In genomic region chr7:89437589-89437988, GRCm38 (mm10) we compare ENCODE assay signal across 9 mouse cellular contexts. TPM values are rescaled to one million over a fixed set of nuclear protein-coding genes. Genes with fewer than 3 reads are reported as not detected.
A peak's percentile ranks its signal among the peaks of the same experiment; 100 is the strongest.
DNase-seq lines count a peak whose midpoint lies in the region; ATAC-seq and TF ChIP-seq lines count a peak whose summit lies in the region.
"Had no signal": no experiment of that assay in that cellular context is flagged by ENCODE, and none has a peak within 500 bp of the region (broad histone marks: within the 10 kb centered on the region; RNA-seq: fewer than 3 reads in every experiment).

No protein-coding gene starts in this region.

- 35% methylated on average over 4 of the region's 4 CpGs for WGBS in liver, embryonic 14.5 days (ENCODE audit: insufficient replicate concordance)
- 35% methylated on average over 4 of the region's 4 CpGs for WGBS in liver, embryonic 12.5 days (ENCODE audit: insufficient replicate concordance)
- WGBS in intestine, embryonic 15.5 days: 49% methylated on average over 4 of the region's 4 CpGs

- H3K4me1 ChIP-seq in liver, embryonic 14.5 days (replicated peaks; ENCODE audit: control insufficient read depth in 2 of 2, insufficient read depth in 2 of 2, low read length in 1 of 2): peaks cover 0 to 6% of the 10 kb centered on the region in 2 experiments; a peak in 1 of 4 replicates
- no peaks in the 10 kb centered on the region for H3K4me1 ChIP-seq in liver, embryonic 12.5 days
- H3K4me1 ChIP-seq in MEL (ENCODE audit: control insufficient read depth in 1 of 2, insufficient read depth in 2 of 2, low read length in 2 of 2): no peaks in the 10 kb centered on the region
- 0 out of 2 replicates have a peak, but pooled peaks cover 4% of the 10 kb centered on the region for H3K4me1 ChIP-seq in intestine, embryonic 15.5 days (replicated peaks)

- no peak overlapping the region for H3K9ac ChIP-seq in liver, embryonic 14.5 days (replicated peaks)
- H3K9ac ChIP-seq in liver, embryonic 12.5 days: no peak overlapping the region
- H3K9ac ChIP-seq in MEL (ENCODE audit: control insufficient read depth, low read depth, low read length, poor library complexity, severe bottlenecking): no peak overlapping the region
- H3K9ac ChIP-seq in intestine, embryonic 15.5 days: no peak overlapping the region
- H3K9ac ChIP-seq: limb, embryonic 12.5 days had no signal

- peak; percentile 53 for TF ChIP-seq RAD21 in MEL (IDR thresholded peaks at IDR 0.05; ENCODE audit: low read depth, low read length)

- ATAC-seq in liver, embryonic 14.5 days (ENCODE audit: insufficient read depth): no peak
- no peak for ATAC-seq in liver, embryonic 12.5 days
- ATAC-seq in intestine, embryonic 15.5 days: 0 out of 2 replicates have a peak, but pooled peaks have one; percentile 23

- TF ChIP-seq EP300 in liver, embryonic 14.5 days (IDR thresholded peaks at IDR 0.05; ENCODE audit: low read depth): no peak
- no peak for TF ChIP-seq EP300 in MEL (IDR thresholded peaks at IDR 0.05; ENCODE audit: low read depth in 1 of 2, low read length in 2 of 2)

- H3K36me3 ChIP-seq in liver, embryonic 14.5 days (replicated peaks; ENCODE audit: control insufficient read depth, insufficient read depth, low read depth): no peaks in the 10 kb centered on the region
- H3K36me3 ChIP-seq in liver, embryonic 12.5 days: no peaks in the 10 kb centered on the region
- H3K36me3 ChIP-seq in MEL (ENCODE audit: control insufficient read depth in 1 of 2, insufficient read depth in 2 of 2, low read length in 2 of 2): no peaks in the 10 kb centered on the region
- H3K36me3 ChIP-seq in intestine, embryonic 15.5 days: no peaks in the 10 kb centered on the region
- H3K36me3 ChIP-seq: limb, embryonic 12.5 days had no signal

- H3K9me3 ChIP-seq in liver, embryonic 14.5 days (ENCODE audit: control insufficient read depth, low read length): no peaks in the 10 kb centered on the region
- no peaks in the 10 kb centered on the region for H3K9me3 ChIP-seq in liver, embryonic 12.5 days (replicated peaks)
- no peaks in the 10 kb centered on the region for H3K9me3 ChIP-seq in MEL (replicated peaks; ENCODE audit: insufficient read depth, low read length)
- H3K9me3 ChIP-seq in intestine, embryonic 15.5 days: no peaks in the 10 kb centered on the region
- H3K9me3 ChIP-seq: limb, embryonic 12.5 days had no signal

- H3K79me2 ChIP-seq in MEL (ENCODE audit: control insufficient read depth, insufficient read depth, low read length, poor library complexity): no peaks in the 10 kb centered on the region

- H3K4me2 ChIP-seq in liver, embryonic 14.5 days (ENCODE audit: low read depth): no peak overlapping the region
- no peak overlapping the region for H3K4me2 ChIP-seq in liver, embryonic 12.5 days
- H3K4me2 ChIP-seq in intestine, embryonic 15.5 days (replicated peaks): no peak overlapping the region
- H3K4me2 ChIP-seq: limb, embryonic 12.5 days had no signal

- TF ChIP-seq CTCF in liver, embryonic 14.5 days (IDR thresholded peaks at IDR 0.05; ENCODE audit: low read depth): peak; percentile 56
- TF ChIP-seq CTCF in MEL (IDR thresholded peaks at IDR 0.05 in 2 of 3, conservative IDR thresholded peaks at IDR 0.05 in 1 of 3; ENCODE audit: control insufficient read depth in 1 of 3, insufficient read depth in 1 of 3, low read depth in 2 of 3, low read length in 3 of 3, poor library complexity in 1 of 3, severe bottlenecking in 1 of 3): peak; percentile 34 to 65 (median 55); a peak in 5 of 6 replicates

- no peaks in the 10 kb centered on the region for H3K27me3 ChIP-seq in liver, embryonic 14.5 days (ENCODE audit: control insufficient read depth, insufficient read depth, low read length)
- H3K27me3 ChIP-seq in liver, embryonic 12.5 days (replicated peaks): no peaks in the 10 kb centered on the region
- no peaks in the 10 kb centered on the region; a peak in 1 of 4 replicates for H3K27me3 ChIP-seq in MEL (ENCODE audit: control insufficient read depth in 1 of 2, insufficient read depth in 2 of 2, low read length in 2 of 2)
- no peaks in the 10 kb centered on the region for H3K27me3 ChIP-seq in intestine, embryonic 15.5 days (replicated peaks)
- H3K27me3 ChIP-seq: limb, embryonic 12.5 days had no signal

- no peak overlapping the region for H3K27ac ChIP-seq in liver, embryonic 14.5 days
- no peak overlapping the region for H3K27ac ChIP-seq in liver, embryonic 12.5 days
- H3K27ac ChIP-seq in MEL (ENCODE audit: control insufficient read depth, low read depth, low read length): no peak overlapping the region
- no peak overlapping the region for H3K27ac ChIP-seq in intestine, embryonic 15.5 days
- H3K27ac ChIP-seq: limb, embryonic 12.5 days had no signal

- no peak for TF ChIP-seq POLR2A in MEL (IDR thresholded peaks at IDR 0.05; ENCODE audit: control insufficient read depth in 1 of 2, insufficient read depth in 1 of 2, low read depth in 1 of 2, low read length in 2 of 2, poor library complexity in 1 of 2)

- H3K4me3 ChIP-seq in liver, embryonic 14.5 days (ENCODE audit: insufficient read depth in 1 of 2, low read depth in 2 of 2, low read length in 2 of 2): no peak overlapping the region
- no peak overlapping the region for H3K4me3 ChIP-seq in liver, embryonic 12.5 days
- no peak overlapping the region for H3K4me3 ChIP-seq in MEL (ENCODE audit: control insufficient read depth in 1 of 2, insufficient read depth in 1 of 2, low read depth in 2 of 2, low read length in 2 of 2)
- no peak overlapping the region for H3K4me3 ChIP-seq in intestine, embryonic 15.5 days (replicated peaks)
- H3K4me3 ChIP-seq: limb, embryonic 12.5 days had no signal

- no peak for DNase-seq in liver, embryonic 14.5 days (ENCODE audit: low read depth in 3 of 3, low spot score in 3 of 3)
- DNase-seq in MEL (ENCODE audit: low read depth, low spot score): peak; percentile 53
- peak; percentile 75 for DNase-seq in embryo, embryonic 10.5 days (ENCODE audit: low spot score)
- peak; percentile 11 to 17 for DNase-seq in left cerebral cortex, adult 8-10 months (ENCODE audit: low spot score in 2 of 2)
- peak; percentile 72 for DNase-seq in retina, postnatal 1 day
- DNase-seq in urinary bladder, postnatal 10 days (ENCODE audit: low spot score): no peak

TF ChIP-seq in MEL, 35 proteins besides CTCF, POLR2A, EP300 and RAD21:
- no peak for TF ChIP-seq ELF1 (IDR thresholded peaks at IDR 0.05; ENCODE audit: low read depth, low read length)
- TF ChIP-seq SMC3 (IDR thresholded peaks at IDR 0.05; ENCODE audit: low read depth, low read length): peak; percentile 60

RNA-seq across cellular contexts. Expression of gene Fzd4, which starts 33.4 kb away (rescaled TPM):
- polyA plus RNA-seq in liver, embryonic 14.5 days (2012; rRNA removed): 1.7 and 2.0 TPM in 2 replicates
- polyA plus RNA-seq in liver, embryonic 14.5 days (2014; fragmentation: Nextera tagmentation; extraction: Ambion mirVana): 2.0 and 2.3 TPM in 2 replicates
- polyA plus RNA-seq in liver, embryonic 12.5 days (2016; fragmentation: Nextera tagmentation; extraction: Ambion mirVana): 3.5 and 4.5 TPM in 2 replicates
- 0.08 and 0.13 TPM in 2 replicates for total RNA-seq in MEL (2012; rRNA removed)
- polyA plus RNA-seq in MEL (2012; ENCODE audit: insufficient read depth in 1 of 2, insufficient read length in 2 of 2, low read depth in 1 of 2, low replicate concordance in 2 of 2, missing spikeins in 1 of 2): 1 to 10 TPM in 1 of 2 experiments, not detected in 1; 1.1 TPM
- polyA plus RNA-seq in intestine, embryonic 15.5 days (2015; fragmentation: Nextera tagmentation; extraction: Ambion mirVana): 9.1 and 9.5 TPM in 2 replicates
- 1 to 10 TPM; 6.1 to 7.8 (median 7.1) TPM for total RNA-seq in left cerebral cortex, adult 8-10 months (2022)

RNA-seq across cellular contexts. Expression of gene Tmem135, which starts 33.6 kb away (rescaled TPM):
- 4.0 and 5.4 TPM in 2 replicates for polyA plus RNA-seq in liver, embryonic 14.5 days (2012; rRNA removed)
- 12.7 and 13.6 TPM in 2 replicates for polyA plus RNA-seq in liver, embryonic 14.5 days (2014; fragmentation: Nextera tagmentation; extraction: Ambion mirVana)
- 16.0 and 16.7 TPM in 2 replicates for polyA plus RNA-seq in liver, embryonic 12.5 days (2016; fragmentation: Nextera tagmentation; extraction: Ambion mirVana)
- total RNA-seq in MEL (2012; rRNA removed): 7.4 and 8.8 TPM in 2 replicates
- 10 to 100 TPM in 1 of 2 experiments, not detected in 1; 33.9 TPM for polyA plus RNA-seq in MEL (2012; ENCODE audit: insufficient read depth in 1 of 2, insufficient read length in 2 of 2, low read depth in 1 of 2, low replicate concordance in 2 of 2, missing spikeins in 1 of 2)
- polyA plus RNA-seq in intestine, embryonic 15.5 days (2015; fragmentation: Nextera tagmentation; extraction: Ambion mirVana): 42.4 and 43.8 TPM in 2 replicates
- total RNA-seq in left cerebral cortex, adult 8-10 months (2022): 10 to 100 TPM; 54.1 to 58.9 (median 56.9) TPM

Comparison
In these comparisons a context has a peak if more than half of its experiments do, and no peak if none do; other contexts are left out.
1. DNase-seq: peak in MEL (single experiment), embryo, embryonic 10.5 days (single experiment), left cerebral cortex, adult 8-10 months (2 of 2) and retina, postnatal 1 day (single experiment); none in liver, embryonic 14.5 days (0 of 3) and urinary bladder, postnatal 10 days (single experiment).